Mouse (Mus musculus) embryonic fibroblast, embryonic 13.5 days (primary cell): ENCODE measurements around the gene Atp8a2. TPM values are rescaled to one million over a fixed set of nuclear protein-coding genes. Genes with fewer than 3 reads are reported as not detected.

Experiments used
- H3K27ac ChIP-seq: 2 replicates; pipeline ENCODE4 v1.5.1; 2012; ENCODE audit warnings: low read length, control low read depth, inconsistent platforms; ENCODE audit not compliant: insufficient read depth
- H3K4me1 ChIP-seq: 2 replicates; pipeline ENCODE4 v1.6.1; 2011; ENCODE audit warnings: low read length; ENCODE audit not compliant: control insufficient read depth, insufficient read depth
- H3K4me3 ChIP-seq: 2 replicates; pipeline ENCODE4 v1.5.1; 2011; ENCODE audit warnings: mild to moderate bottlenecking, control low read depth, low read length; ENCODE audit not compliant: insufficient read depth
- CTCF ChIP-seq: IDR thresholded peaks from 2 replicates; pipeline ENCODE4 v1.5.1; 2011; ENCODE audit warnings: mild to moderate bottlenecking, control low read depth, low read length, moderate library complexity, borderline replicate concordance; ENCODE audit not compliant: insufficient read depth
- POLR2A ChIP-seq: IDR thresholded peaks from 2 replicates; pipeline ENCODE4 v1.6.1; 2011; ENCODE audit warnings: low read depth, mild to moderate bottlenecking, control low read depth, low read length, moderate library complexity
- polyA plus RNA-seq: library from polyadenylated mRNA; stranded (reverse); fragments of >200 nt; gene quantifications from 2 replicates; pipeline ENCODE4 v1.2.4, GENCODE M21; 2011; ENCODE audit warnings: low read depth; ENCODE audit not compliant: missing spikeins, insufficient read length

Gene Atp8a2
- polyA plus RNA-seq, 1 experiment: 0.09 TPM

GRCm38 (mm10) chr14:59891491-59891890 lies 305.5 kb downstream of the Atp8a2 start:
- Histone ChIP-seq H3K27ac (no peak overlapping the region), H3K4me3 (no peak overlapping the region), H3K4me1 (peaks cover 8% of the 10 kb centered on the region; the same call in 1 of the 2 replicates)
- TF ChIP-seq CTCF: no peak
- no peak for TF ChIP-seq POLR2A

GRCm38 (mm10) chr14:59890818-59891217 lies 306.2 kb downstream of the Atp8a2 start:
- Histone ChIP-seq H3K4me3 (no peak overlapping the region), H3K27ac (no peak overlapping the region), H3K4me1 (peaks cover 8% of the 10 kb centered on the region; the same call in 1 of the 2 replicates)
- no peak for TF ChIP-seq CTCF
- TF ChIP-seq POLR2A: no peak

- no peak overlapping the region for H3K4me3 ChIP-seq
- no peak for TF ChIP-seq CTCF
- no peak for TF ChIP-seq POLR2A
Measured at GRCm38 (mm10) chr14:59890107-59890506, 306.9 kb downstream of the Atp8a2 start.

GRCm38 (mm10) chr14:59888446-59888845 lies 308.5 kb downstream of the Atp8a2 start:
- Histone ChIP-seq H3K4me3 (no peak overlapping the region), H3K4me1 (peaks cover 8% of the 10 kb centered on the region; the same call in 1 of the 2 replicates), H3K27ac (no peak overlapping the region)
- TF ChIP-seq CTCF: no peak
- TF ChIP-seq POLR2A: no peak

More at GRCm38 (mm10) chr14:59890107-59890506, 306.9 kb downstream of the Atp8a2 start:
- Histone ChIP-seq H3K27ac (no peak overlapping the region), H3K4me1 (peaks cover 8% of the 10 kb centered on the region; the same call in 1 of the 2 replicates)

- Histone ChIP-seq H3K4me3 (no peak overlapping the region), H3K4me1 (peaks cover 8% of the 10 kb centered on the region; the same call in 1 of the 2 replicates), H3K27ac (no peak overlapping the region)
- no peak for TF ChIP-seq POLR2A
- no peak for TF ChIP-seq CTCF
Measured at GRCm38 (mm10) chr14:59888046-59888445, 308.9 kb downstream of the Atp8a2 start.

GRCm38 (mm10) chr14:59887061-59887861 lies 309.7 kb downstream of the Atp8a2 start:
- Histone ChIP-seq H3K4me1 (peaks cover 8% of the 10 kb centered on the region; the same call in 1 of the 2 replicates), H3K27ac (no peak overlapping the region), H3K4me3 (no peak overlapping the region)
- TF ChIP-seq CTCF: no peak
- TF ChIP-seq POLR2A: no peak

- Histone ChIP-seq H3K4me1 (peaks cover 8% of the 10 kb centered on the region; the same call in 1 of the 2 replicates), H3K27ac (no peak overlapping the region), H3K4me3 (no peak overlapping the region)
- no peak for TF ChIP-seq CTCF
- no peak for TF ChIP-seq POLR2A
Measured at GRCm38 (mm10) chr14:59883517-59884069, 313.4 kb downstream of the Atp8a2 start.

- Histone ChIP-seq H3K27ac (no peak overlapping the region), H3K4me3 (no peak overlapping the region), H3K4me1 (no peaks in the 10 kb centered on the region)
- TF ChIP-seq POLR2A (no peak), CTCF (no peak)
Measured at GRCm38 (mm10) chr14:59880829-59881228, 316.1 kb downstream of the Atp8a2 start.

GRCm38 (mm10) chr14:59878248-59878647 lies 318.7 kb downstream of the Atp8a2 start:
- Histone ChIP-seq H3K4me3 (no peak overlapping the region), H3K27ac (no peak overlapping the region), H3K4me1 (no peaks in the 10 kb centered on the region)
- no peak for TF ChIP-seq POLR2A
- no peak for TF ChIP-seq CTCF

GRCm38 (mm10) chr14:59876525-59876924 lies 320.5 kb downstream of the Atp8a2 start:
- Histone ChIP-seq H3K4me1 (no peaks in the 10 kb centered on the region), H3K27ac (no peak overlapping the region), H3K4me3 (no peak overlapping the region)
- TF ChIP-seq CTCF (no peak), POLR2A (no peak)
